In the genomic region with DNA sequence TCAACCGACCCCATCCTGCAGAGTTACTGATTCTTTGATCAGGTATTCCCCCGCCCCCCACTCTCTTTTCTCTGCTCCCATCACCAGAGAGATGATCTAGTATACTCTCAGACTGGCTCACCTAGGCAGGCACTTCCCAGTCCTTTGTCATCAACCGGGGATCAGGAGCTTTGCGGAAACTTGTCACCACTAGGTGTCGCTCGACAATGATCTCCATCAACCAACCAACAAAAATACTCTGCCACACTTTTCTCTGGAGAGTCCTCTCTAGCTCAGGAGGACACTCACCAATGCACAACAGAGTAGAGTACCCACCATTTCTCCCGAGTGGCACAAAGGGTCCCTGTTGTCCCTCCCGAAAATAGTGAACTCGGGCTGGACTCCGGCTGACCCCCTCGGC, we compare ENCODE assay signal across 8 mouse cellular contexts.
A peak's percentile ranks its signal among the peaks of the same experiment; 100 is the strongest.
DNase-seq lines count a peak whose midpoint lies in the region; ATAC-seq and TF ChIP-seq lines count a peak whose summit lies in the region.

No protein-coding gene starts in this region.

- peak; percentile 5 for DNase-seq in heart, postnatal 0 days (ENCODE audit: low spot score)
- no peak for DNase-seq in heart, postnatal 25 days (ENCODE audit: low spot score)
- peak; percentile 70 for DNase-seq in NIH3T3 (ENCODE audit: low read depth)
- DNase-seq in embryo, embryonic 10 days (ENCODE audit: low spot score): peak; percentile 83
- DNase-seq in left cerebral cortex, postnatal 4 days: peak; percentile 43
- DNase-seq in retina, postnatal 7 days (ENCODE audit: low read depth, low spot score): peak; percentile 28
- no peak for DNase-seq in spleen, adult 18-20 months

- no peak overlapping the region for H3K4me3 ChIP-seq in heart, postnatal 0 days (ENCODE audit: low read depth, low read length)
- no peak overlapping the region for H3K4me3 ChIP-seq in hindbrain, embryonic 16.5 days (ENCODE audit: low read length)

- no peaks in the 10 kb centered on the region for H3K36me3 ChIP-seq in heart, postnatal 0 days (replicated peaks; ENCODE audit: control insufficient read depth, insufficient read depth, low read length)
- H3K36me3 ChIP-seq in hindbrain, embryonic 16.5 days (ENCODE audit: control insufficient read depth, insufficient read depth, low read length): no peaks in the 10 kb centered on the region

- no peak overlapping the region for H3K27ac ChIP-seq in heart, postnatal 0 days (ENCODE audit: low read depth)
- H3K27ac ChIP-seq in hindbrain, embryonic 16.5 days (ENCODE audit: low read depth, low read length): no peak overlapping the region

- intact Hi-C loops in heart, postnatal 25 days (cut with DNase I): loop anchor here (10.0 kb wide), 1 partner anchor 791 kb away; no protein-coding TSS in a partner anchor
- intact Hi-C loops in left cerebral cortex, postnatal 4 days (cut with DNase I): no loop called here

- no peak for TF ChIP-seq EP300 in heart, postnatal 0 days (IDR thresholded peaks at IDR 0.05; ENCODE audit: low read depth)

- no peak overlapping the region for H3K4me2 ChIP-seq in heart, postnatal 0 days (ENCODE audit: low read depth, low read length)
- no peak overlapping the region for H3K4me2 ChIP-seq in hindbrain, embryonic 16.5 days (ENCODE audit: low read length)

- no peaks in the 10 kb centered on the region for H3K27me3 ChIP-seq in heart, postnatal 0 days (ENCODE audit: control insufficient read depth, insufficient read depth, low read length)
- H3K27me3 ChIP-seq in hindbrain, embryonic 16.5 days (replicated peaks; ENCODE audit: control insufficient read depth, insufficient read depth, low read length): no peaks in the 10 kb centered on the region

- 34% methylated on average over 11 of the region's 11 CpGs for WGBS in heart, postnatal 0 days
- WGBS in hindbrain, embryonic 16.5 days: 41% methylated on average over 11 of the region's 11 CpGs

- no peak for ATAC-seq in heart, postnatal 0 days (ENCODE audit: insufficient read depth, low read depth)
- ATAC-seq in hindbrain, embryonic 16.5 days: 0 out of 2 replicates have a peak, but pooled peaks have one; percentile 52

- no peak overlapping the region for H3K9ac ChIP-seq in heart, postnatal 0 days (replicated peaks; ENCODE audit: low read depth, low read length)
- no peak overlapping the region for H3K9ac ChIP-seq in hindbrain, embryonic 16.5 days (ENCODE audit: low read depth, low read length)

- no peaks in the 10 kb centered on the region for H3K4me1 ChIP-seq in heart, postnatal 0 days (ENCODE audit: control insufficient read depth, insufficient read depth)
- H3K4me1 ChIP-seq in hindbrain, embryonic 16.5 days (ENCODE audit: control insufficient read depth, insufficient read depth, low read depth, low read length): no peaks in the 10 kb centered on the region

- no peaks in the 10 kb centered on the region for H3K9me3 ChIP-seq in heart, postnatal 0 days (replicated peaks; ENCODE audit: control insufficient read depth, low read length)
- H3K9me3 ChIP-seq in hindbrain, embryonic 16.5 days (ENCODE audit: control insufficient read depth, low read length): no peaks in the 10 kb centered on the region

- peak; percentile 37 for TF ChIP-seq CTCF in heart, postnatal 0 days (IDR thresholded peaks at IDR 0.05; ENCODE audit: low read depth)

Comparison
In these comparisons a context has a peak if more than half of its experiments do, and no peak if none do; other contexts are left out.
1. DNase-seq: peak in heart, postnatal 0 days (single experiment), NIH3T3 (single experiment), embryo, embryonic 10 days (single experiment), left cerebral cortex, postnatal 4 days (single experiment) and retina, postnatal 7 days (single experiment); none in heart, postnatal 25 days (single experiment) and spleen, adult 18-20 months (0 of 2).